Mouse (Mus musculus) left cerebral cortex, adult 2 months (tissue): Measurements from ENCODE around the gene 4930579F01Rik. TPM values are rescaled to one million over a fixed set of nuclear protein-coding genes. Genes with fewer than 3 reads are reported as not detected.
A peak's percentile ranks its signal among the peaks of the same experiment; 100 is the strongest.

Experiments used
- DNase-seq, 2 experiments: peaks; one replicate each; pipeline ENCODE4 v3.0.0; 2021 to 2022; ENCODE audit warnings: low spot score in 2 of 2, mixed read lengths in 1 of 2; ENCODE audit errors: extremely low spot score in 1 of 2
- H3K27ac ChIP-seq: fragments of 200-600 bp; 2 replicates; pipeline ENCODE4 v1.8.1; 2022
- H3K4me3 ChIP-seq: fragments of 200-600 bp; 2 replicates; pipeline ENCODE4 v1.8.1; 2022
- CTCF ChIP-seq: fragments of 200-600 bp; IDR thresholded peaks from 2 replicates; pipeline ENCODE4 v1.8.1; 2022; ENCODE audit warnings: antibody characterized with exemption, mild to moderate bottlenecking, moderate library complexity
- intact Hi-C: fragments of 180-260 bp; cut with DNase I; formaldehyde crosslinking; loops from one replicate; pipeline ENCODE4 v1.15.1; 2025
- long read RNA-seq, 2 experiments: library from polyadenylated mRNA; stranded (forward); transcript quantifications; one replicate each; pipeline ENCODE4 v2.0.0; 2021; ENCODE audit warnings: borderline mapping rate in 2 of 2
- total RNA-seq, 2 experiments: library from RNA; stranded (reverse); gene quantifications; 2 replicates each; pipeline ENCODE4 v1.2.3; 2021

4930579F01Rik gene
- total RNA-seq: not detected
- long read RNA-seq, experiment 1: 0 reads
- long read RNA-seq, experiment 2: 0 reads

- intact Hi-C loops: no loop called here
- Histone ChIP-seq H3K27ac (no peak within 1 kb of the TSS), H3K4me3 (no peak within 1 kb of the TSS)
- no peak for TF ChIP-seq CTCF
- no peak for DNase-seq
Measured at GRCm38 (mm10) chr3:138193683-138194302, at the start of gene 4930579F01Rik. Gene 4930579F01Rik (minus strand): TSS chr3:138193825.

- Histone ChIP-seq H3K27ac (no peak overlapping the region), H3K4me3 (no peak overlapping the region)
- DNase-seq: no peak
- no peak for TF ChIP-seq CTCF
- intact Hi-C loops: no loop called here
Measured at GRCm38 (mm10) chr3:138242933-138243332, 49.3 kb upstream of the 4930579F01Rik start.

- no peak for DNase-seq
- TF ChIP-seq CTCF: no peak
- intact Hi-C loops: no loop called here
- Histone ChIP-seq H3K27ac (no peak overlapping the region), H3K4me3 (no peak overlapping the region)
Measured at GRCm38 (mm10) chr3:138242021-138242726, 48.5 kb upstream of the 4930579F01Rik start.

GRCm38 (mm10) chr3:138241371-138241770 lies 47.7 kb upstream of the 4930579F01Rik start:
- no peak for DNase-seq

DNA sequence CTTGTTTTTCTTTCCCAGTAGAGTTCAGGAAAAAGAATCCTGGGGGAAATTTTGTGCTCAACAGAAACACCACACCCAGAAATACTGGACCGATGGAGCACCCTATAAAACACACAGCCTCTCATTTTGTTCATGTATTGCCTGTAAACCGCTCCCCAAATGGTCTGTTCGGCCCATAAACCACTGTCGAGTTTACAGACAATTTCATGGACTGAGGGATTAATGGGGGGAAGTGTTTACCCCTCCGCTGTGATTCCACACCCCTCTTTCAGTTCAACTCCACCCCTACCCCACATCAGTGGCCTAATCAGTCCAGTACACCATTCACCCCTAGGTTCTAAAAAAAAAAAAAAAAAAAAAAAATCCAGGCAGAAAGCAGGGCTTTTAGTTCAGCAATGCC lies 47.3 kb upstream of the 4930579F01Rik start:
- TF ChIP-seq CTCF: no peak
- intact Hi-C loops: no loop called here
- no peak overlapping the region for H3K4me3 ChIP-seq
- DNase-seq: no peak
- no peak overlapping the region for H3K27ac ChIP-seq

More at GRCm38 (mm10) chr3:138241371-138241770, 47.7 kb upstream of the 4930579F01Rik start:
- intact Hi-C loops: no loop called here
- H3K4me3 ChIP-seq: no peak overlapping the region
- H3K27ac ChIP-seq: no peak overlapping the region
- TF ChIP-seq CTCF: no peak

- Histone ChIP-seq H3K4me3 (no peak overlapping the region), H3K27ac (no peak overlapping the region)
- no peak for DNase-seq
- peak; percentile 16 for TF ChIP-seq CTCF
- intact Hi-C loops: no loop called here
Measured at GRCm38 (mm10) chr3:138240411-138240810, 46.8 kb upstream of the 4930579F01Rik start.

- H3K4me3 ChIP-seq: no peak overlapping the region
- no peak for DNase-seq
- H3K27ac ChIP-seq: no peak overlapping the region
- TF ChIP-seq CTCF: no peak
- intact Hi-C loops: no loop called here
Measured at GRCm38 (mm10) chr3:138239461-138239860, 45.8 kb upstream of the 4930579F01Rik start.

- no peak for DNase-seq
Measured at GRCm38 (mm10) chr3:138238046-138238445, 44.4 kb upstream of the 4930579F01Rik start.

GRCm38 (mm10) chr3:138236546-138237163 lies 43.0 kb upstream of the 4930579F01Rik start:
- no peak for DNase-seq
- no peak for TF ChIP-seq CTCF
- H3K4me3 ChIP-seq: no peak overlapping the region
- intact Hi-C loops: no loop called here
- no peak overlapping the region for H3K27ac ChIP-seq

More at GRCm38 (mm10) chr3:138238046-138238445, 44.4 kb upstream of the 4930579F01Rik start:
- intact Hi-C loops: no loop called here
- Histone ChIP-seq H3K4me3 (no peak overlapping the region), H3K27ac (no peak overlapping the region)
- TF ChIP-seq CTCF: no peak

- intact Hi-C loops: no loop called here
- no peak for DNase-seq
- Histone ChIP-seq H3K27ac (no peak overlapping the region), H3K4me3 (no peak overlapping the region)
- no peak for TF ChIP-seq CTCF
Measured at GRCm38 (mm10) chr3:138231531-138231930, 37.9 kb upstream of the 4930579F01Rik start.

- intact Hi-C loops: no loop called here
- H3K4me3 ChIP-seq: no peak overlapping the region
- no peak for DNase-seq
- H3K27ac ChIP-seq: no peak overlapping the region
- TF ChIP-seq CTCF: no peak
Measured at GRCm38 (mm10) chr3:138230266-138230665, 36.6 kb upstream of the 4930579F01Rik start.

- no peak for DNase-seq
- intact Hi-C loops: no loop called here
- Histone ChIP-seq H3K27ac (no peak overlapping the region), H3K4me3 (no peak overlapping the region)
- no peak for TF ChIP-seq CTCF
Measured at GRCm38 (mm10) chr3:138229448-138229847, 35.8 kb upstream of the 4930579F01Rik start.
